Mouse (Mus musculus) urinary bladder, postnatal 25 days (tissue): ENCODE data around the gene Zfp566.

ENCODE experiments used
- DNase-seq: peaks from one replicate; pipeline ENCODE4 v3.0.0; 2022; ENCODE audit warnings: low spot score

Zfp566 gene

GRCm38 (mm10) chr7:30053591-30053990 is 36.7 kb downstream of the Zfp566 start:
- DNase-seq = no peak

- peak; percentile 86 for DNase-seq
Measured at GRCm38 (mm10) chr7:30050882-30051548, 39.3 kb downstream of the Zfp566 start, which contains the start of gene Zfp14. Zfp14 (minus strand) TSS chr7:30051380.

GRCm38 (mm10) chr7:30048126-30048525 is 42.2 kb downstream of the Zfp566 start:
- DNase-seq = no peak

- no peak for DNase-seq
Measured at GRCm38 (mm10) chr7:30044354-30044753, 46.0 kb downstream of the Zfp566 start.

- DNase-seq = no peak
Measured at GRCm38 (mm10) chr7:30034331-30034730, 56.0 kb downstream of the Zfp566 start.

GRCm38 (mm10) chr7:30031379-30031778 is 58.9 kb downstream of the Zfp566 start:
- no peak for DNase-seq

- no peak for DNase-seq
Measured at GRCm38 (mm10) chr7:30030677-30031076, 59.6 kb downstream of the Zfp566 start.

GRCm38 (mm10) chr7:30028572-30028971 is 61.8 kb downstream of the Zfp566 start:
- DNase-seq = no peak
